Mouse (Mus musculus): ENCODE results near the gene Ppp1r12a. TPM values are rescaled to one million over a fixed set of nuclear protein-coding genes. Genes with fewer than 3 reads are reported as not detected.

Ppp1r12a gene
- polyA plus RNA-seq, 1 experiment: 18.1 TPM

- no peaks in the 10 kb centered on the region for H3K27me3 ChIP-seq (replicated peaks; ENCODE audit: control insufficient read depth, insufficient read depth, low read length)
- no peak for DNase-seq
- 87% methylated on average over 7 of the region's 7 CpGs for whole genome bisulfite sequencing
- H3K4me3 ChIP-seq (ENCODE audit: insufficient read depth, low read depth, low read length): no peak overlapping the region
- TF ChIP-seq CTCF (conservative IDR thresholded peaks at IDR 0.05; ENCODE audit: insufficient read depth, insufficient read length, low read depth, low read length) (no peak), POLR2A (IDR thresholded peaks at IDR 0.05; ENCODE audit: low read depth, low read length) (no peak)
- no peak overlapping the region for H3K27ac ChIP-seq (ENCODE audit: insufficient read depth, low read depth, low read length)
- H3K4me1 ChIP-seq (ENCODE audit: control insufficient read depth, insufficient read depth, low read length): peaks cover 4% of the 10 kb centered on the region; the same call in 1 of the 2 replicates
- H3K36me3 ChIP-seq (ENCODE audit: control insufficient read depth, insufficient read depth, low read length): no peaks in the 10 kb centered on the region
Measured at GRCm38 (mm10) chr10:108296446-108296845, 134.5 kb downstream of the Ppp1r12a start.

GRCm38 (mm10) chr10:108298261-108298660 lies 136.3 kb downstream of the Ppp1r12a start:
- peaks cover 4% of the 10 kb centered on the region; the same call in 1 of the 2 replicates for H3K4me1 ChIP-seq (ENCODE audit: control insufficient read depth, insufficient read depth, low read length)
- no peaks in the 10 kb centered on the region for H3K27me3 ChIP-seq (replicated peaks; ENCODE audit: control insufficient read depth, insufficient read depth, low read length)
- H3K36me3 ChIP-seq (ENCODE audit: control insufficient read depth, insufficient read depth, low read length): no peaks in the 10 kb centered on the region
- TF ChIP-seq CTCF (conservative IDR thresholded peaks at IDR 0.05; ENCODE audit: insufficient read depth, insufficient read length, low read depth, low read length) (no peak), POLR2A (IDR thresholded peaks at IDR 0.05; ENCODE audit: low read depth, low read length) (no peak)
- H3K4me3 ChIP-seq (ENCODE audit: insufficient read depth, low read depth, low read length): no peak overlapping the region
- no peak overlapping the region for H3K27ac ChIP-seq (ENCODE audit: insufficient read depth, low read depth, low read length)
- WGBS: 95% methylated on average over 13 of the region's 13 CpGs
- DNase-seq: no peak

DNA sequence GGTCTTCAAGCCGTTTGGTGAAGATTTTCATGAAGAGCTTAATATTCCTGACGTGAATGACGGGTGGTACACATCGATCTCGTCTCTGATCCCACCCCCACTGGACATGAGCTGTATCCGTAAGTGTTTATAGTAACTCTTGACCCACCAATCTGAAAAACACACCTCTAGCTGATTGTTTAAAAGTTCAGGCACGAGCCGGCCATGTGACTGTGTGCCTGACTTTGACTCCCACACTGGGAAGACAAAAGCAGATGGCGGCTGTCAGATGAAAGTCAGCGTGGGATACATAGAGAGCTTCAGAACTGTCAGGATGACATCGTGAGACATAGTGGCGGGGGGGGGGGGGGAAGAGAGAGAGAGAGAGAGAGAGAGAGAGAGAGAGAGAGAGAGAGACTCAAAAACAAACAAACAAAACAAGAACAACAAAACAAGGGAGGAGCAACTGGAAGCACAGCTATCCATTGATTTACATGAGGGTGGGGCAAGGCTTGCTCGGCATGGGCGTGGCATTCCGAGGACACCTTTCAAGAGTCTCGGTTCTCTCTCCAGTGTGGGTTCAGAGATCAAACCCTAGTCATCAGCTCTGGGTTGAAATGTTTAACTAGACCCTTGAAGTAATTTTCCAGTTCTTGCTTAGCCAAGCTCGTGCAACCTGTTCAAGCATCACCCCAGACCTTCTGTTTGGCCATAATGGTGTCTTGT lies 137.0 kb downstream of the Ppp1r12a start:
- Histone ChIP-seq H3K27me3 (replicated peaks; ENCODE audit: control insufficient read depth, insufficient read depth, low read length) (no peaks in the 10 kb centered on the region), H3K4me3 (ENCODE audit: insufficient read depth, low read depth, low read length) (no peak overlapping the region), H3K27ac (ENCODE audit: insufficient read depth, low read depth, low read length) (peak overlapping the region; percentile 22; the same call in 1 of the 2 replicates), H3K36me3 (ENCODE audit: control insufficient read depth, insufficient read depth, low read length) (no peaks in the 10 kb centered on the region), H3K4me1 (ENCODE audit: control insufficient read depth, insufficient read depth, low read length) (peaks cover 4% of the 10 kb centered on the region; the same call in 1 of the 2 replicates)
- WGBS: 69% methylated on average over 17 of the region's 17 CpGs
- TF ChIP-seq POLR2A (IDR thresholded peaks at IDR 0.05; ENCODE audit: low read depth, low read length): no peak
- no peak for TF ChIP-seq CTCF (conservative IDR thresholded peaks at IDR 0.05; ENCODE audit: insufficient read depth, insufficient read length, low read depth, low read length)
- peak; percentile 83 for DNase-seq

- 49% methylated on average over 11 of the region's 11 CpGs for WGBS
- Histone ChIP-seq H3K4me3 (ENCODE audit: insufficient read depth, low read depth, low read length) (no peak overlapping the region), H3K27ac (ENCODE audit: insufficient read depth, low read depth, low read length) (peak overlapping the region; percentile 43; the same call in 1 of the 2 replicates), H3K27me3 (replicated peaks; ENCODE audit: control insufficient read depth, insufficient read depth, low read length) (no peaks in the 10 kb centered on the region), H3K4me1 (ENCODE audit: control insufficient read depth, insufficient read depth, low read length) (peaks cover 4% of the 10 kb centered on the region; the same call in 1 of the 2 replicates), H3K36me3 (ENCODE audit: control insufficient read depth, insufficient read depth, low read length) (no peaks in the 10 kb centered on the region)
- TF ChIP-seq CTCF (conservative IDR thresholded peaks at IDR 0.05; ENCODE audit: insufficient read depth, insufficient read length, low read depth, low read length): no peak
- no peak for TF ChIP-seq POLR2A (IDR thresholded peaks at IDR 0.05; ENCODE audit: low read depth, low read length)
- no peak for DNase-seq
Measured at GRCm38 (mm10) chr10:108299828-108300227, 137.8 kb downstream of the Ppp1r12a start.

- WGBS: 8% methylated on average over 19 of the region's 19 CpGs
- H3K4me3 ChIP-seq (ENCODE audit: insufficient read depth, low read depth, low read length): no peak overlapping the region; the same call in 1 of the 2 replicates
- TF ChIP-seq POLR2A (IDR thresholded peaks at IDR 0.05; ENCODE audit: low read depth, low read length): no peak
- TF ChIP-seq CTCF (conservative IDR thresholded peaks at IDR 0.05; ENCODE audit: insufficient read depth, insufficient read length, low read depth, low read length): peak; percentile 85
- no peaks in the 10 kb centered on the region for H3K36me3 ChIP-seq (ENCODE audit: control insufficient read depth, insufficient read depth, low read length)
- no peak overlapping the region for H3K27ac ChIP-seq (ENCODE audit: insufficient read depth, low read depth, low read length)
- DNase-seq: peak; percentile 92
- peaks cover 4% of the 10 kb centered on the region; the same call in 1 of the 2 replicates for H3K4me1 ChIP-seq (ENCODE audit: control insufficient read depth, insufficient read depth, low read length)
- no peaks in the 10 kb centered on the region for H3K27me3 ChIP-seq (replicated peaks; ENCODE audit: control insufficient read depth, insufficient read depth, low read length)
Measured at GRCm38 (mm10) chr10:108300843-108301242, 138.8 kb downstream of the Ppp1r12a start.

- Histone ChIP-seq H3K27me3 (replicated peaks; ENCODE audit: control insufficient read depth, insufficient read depth, low read length) (no peaks in the 10 kb centered on the region), H3K4me3 (ENCODE audit: insufficient read depth, low read depth, low read length) (no peak overlapping the region), H3K4me1 (ENCODE audit: control insufficient read depth, insufficient read depth, low read length) (peaks cover 6% of the 10 kb centered on the region; the same call in 1 of the 2 replicates), H3K36me3 (ENCODE audit: control insufficient read depth, insufficient read depth, low read length) (no peaks in the 10 kb centered on the region), H3K27ac (ENCODE audit: insufficient read depth, low read depth, low read length) (no peak overlapping the region)
- peak; percentile 34 for DNase-seq
- WGBS: 43% methylated on average over 11 of the region's 11 CpGs
- TF ChIP-seq CTCF (conservative IDR thresholded peaks at IDR 0.05; ENCODE audit: insufficient read depth, insufficient read length, low read depth, low read length) (no peak), POLR2A (IDR thresholded peaks at IDR 0.05; ENCODE audit: low read depth, low read length) (no peak)
Measured at GRCm38 (mm10) chr10:108307772-108308171, 145.8 kb downstream of the Ppp1r12a start.

GRCm38 (mm10) chr10:108310195-108310594 lies 148.2 kb downstream of the Ppp1r12a start:
- WGBS: 72% methylated on average over 5 of the region's 5 CpGs
- TF ChIP-seq CTCF (conservative IDR thresholded peaks at IDR 0.05; ENCODE audit: insufficient read depth, insufficient read length, low read depth, low read length) (no peak), POLR2A (IDR thresholded peaks at IDR 0.05; ENCODE audit: low read depth, low read length) (no peak)
- Histone ChIP-seq H3K4me1 (ENCODE audit: control insufficient read depth, insufficient read depth, low read length) (peaks cover 11% of the 10 kb centered on the region), H3K4me3 (ENCODE audit: insufficient read depth, low read depth, low read length) (no peak overlapping the region), H3K27me3 (replicated peaks; ENCODE audit: control insufficient read depth, insufficient read depth, low read length) (no peaks in the 10 kb centered on the region), H3K36me3 (ENCODE audit: control insufficient read depth, insufficient read depth, low read length) (no peaks in the 10 kb centered on the region), H3K27ac (ENCODE audit: insufficient read depth, low read depth, low read length) (no peak overlapping the region)
- DNase-seq: no peak

All from kidney, adult 2 months (tissue).